Mouse (Mus musculus): ENCODE data around the gene Grxcr1.

The Grxcr1 gene

DNA sequence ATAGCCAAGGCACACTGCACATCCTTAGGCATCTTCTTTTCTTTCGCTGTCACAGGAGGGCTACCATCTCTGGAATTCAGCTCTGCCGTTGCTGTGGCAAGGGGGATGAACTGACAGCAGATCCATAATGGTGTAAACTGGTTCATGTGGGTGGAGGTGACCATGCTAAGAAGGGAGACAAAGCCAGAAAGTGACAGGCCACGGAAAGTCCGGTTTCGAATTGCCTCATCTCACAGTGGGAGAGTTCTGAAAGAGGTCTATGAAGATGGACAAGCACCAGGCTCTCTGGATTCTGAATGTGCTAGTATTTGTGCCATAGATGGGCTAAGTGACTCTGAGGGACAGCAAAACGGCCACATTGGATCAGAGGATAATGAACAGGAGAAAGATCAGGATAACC, at the start of gene Grxcr1:
Gene Grxcr1, plus strand, starts transcription at position 92 of the 400 bp plus-strand sequence.
- no peak for DNase-seq (ENCODE audit: low spot score in 2 of 2)

DNA sequence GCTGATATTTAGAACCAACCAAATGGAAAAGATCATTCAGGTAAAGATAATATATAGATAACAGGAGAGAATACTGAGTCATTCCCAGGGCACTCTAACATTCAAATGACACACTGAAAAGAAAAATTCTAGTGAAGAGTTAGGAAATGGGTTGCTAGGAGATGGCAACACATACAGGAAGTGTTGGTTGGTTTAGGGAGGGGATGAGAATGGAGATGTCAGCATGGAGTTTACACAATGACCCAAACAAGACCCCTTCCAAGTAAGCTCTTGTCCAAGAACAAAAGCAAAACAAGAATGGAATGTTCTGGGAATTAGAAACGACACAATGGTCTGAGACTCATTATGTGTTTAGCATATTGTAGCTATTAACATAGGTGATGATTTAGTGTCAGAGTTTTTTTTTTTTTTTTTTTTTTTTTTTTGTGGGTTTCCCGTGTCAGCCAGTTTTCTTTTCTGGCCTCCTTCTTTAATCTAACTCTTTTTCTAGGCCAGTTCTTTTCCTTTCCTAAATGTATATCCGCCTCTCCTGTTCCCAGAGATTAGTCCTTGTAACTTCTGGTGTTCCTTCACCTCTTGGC, 49.6 kb upstream of the Grxcr1 start:
- no peak for DNase-seq (ENCODE audit: low spot score in 2 of 2)

DNA sequence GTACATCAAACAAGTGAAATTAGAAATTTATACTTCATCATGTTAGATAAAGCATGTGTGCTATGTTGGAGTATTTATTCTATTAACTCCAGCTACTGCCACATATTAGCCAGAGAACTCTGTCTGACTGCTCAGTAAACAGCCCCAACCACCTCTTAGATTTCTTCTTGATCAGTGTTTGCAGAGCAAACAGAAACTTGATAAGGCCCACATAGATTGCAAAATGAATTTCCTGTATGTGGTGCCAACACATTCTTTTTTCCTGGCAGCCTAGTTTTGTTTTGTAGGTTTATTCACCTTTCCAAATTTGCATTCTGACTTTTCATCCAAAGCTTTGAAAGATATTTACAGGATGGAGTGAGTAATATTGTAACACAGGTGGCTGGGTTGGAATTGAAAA, 41.2 kb upstream of the Grxcr1 start:
- no peak for DNase-seq (ENCODE audit: low spot score in 2 of 2)

DNA sequence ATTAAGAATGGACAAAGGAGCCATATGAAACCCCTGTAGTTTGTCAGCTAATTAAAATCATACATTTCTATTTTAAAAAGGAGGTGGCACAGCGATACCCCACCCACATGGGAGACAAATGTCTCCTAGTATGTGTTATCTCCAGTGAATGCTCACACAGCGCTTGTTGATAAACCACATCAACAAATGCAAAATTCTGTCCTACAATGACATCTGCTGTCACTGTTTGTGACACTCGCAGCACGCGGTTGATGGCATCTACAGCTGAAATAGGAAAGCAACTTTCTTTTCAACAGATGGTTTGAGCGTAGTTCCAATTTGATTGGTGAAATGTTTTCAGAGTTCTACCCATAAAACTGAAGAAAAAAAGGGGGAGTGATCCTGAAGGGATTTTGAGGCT, 29.0 kb upstream of the Grxcr1 start:
- DNase-seq (ENCODE audit: low spot score in 2 of 2) = no peak

DNA sequence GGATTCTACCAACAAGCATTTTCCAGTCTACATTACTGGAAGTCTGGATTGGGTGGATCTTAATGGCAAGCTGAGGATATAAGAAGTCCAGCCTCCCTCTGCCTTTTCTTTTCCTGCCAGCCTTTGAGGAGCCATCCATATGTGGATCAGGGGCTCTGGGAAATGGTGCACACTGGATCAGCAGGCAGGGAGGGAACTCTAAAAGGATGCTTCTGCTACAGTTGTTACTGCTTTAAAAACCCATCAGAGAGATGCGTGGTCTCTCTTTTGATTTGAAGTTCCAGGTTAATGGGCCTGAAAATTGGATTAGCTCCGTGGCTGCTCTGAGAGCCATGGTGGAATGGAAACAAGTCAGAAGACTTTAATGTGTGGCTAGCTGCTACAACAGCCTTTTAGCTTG, 27.7 kb upstream of the Grxcr1 start:
- no peak for DNase-seq (ENCODE audit: low spot score in 2 of 2)

DNA sequence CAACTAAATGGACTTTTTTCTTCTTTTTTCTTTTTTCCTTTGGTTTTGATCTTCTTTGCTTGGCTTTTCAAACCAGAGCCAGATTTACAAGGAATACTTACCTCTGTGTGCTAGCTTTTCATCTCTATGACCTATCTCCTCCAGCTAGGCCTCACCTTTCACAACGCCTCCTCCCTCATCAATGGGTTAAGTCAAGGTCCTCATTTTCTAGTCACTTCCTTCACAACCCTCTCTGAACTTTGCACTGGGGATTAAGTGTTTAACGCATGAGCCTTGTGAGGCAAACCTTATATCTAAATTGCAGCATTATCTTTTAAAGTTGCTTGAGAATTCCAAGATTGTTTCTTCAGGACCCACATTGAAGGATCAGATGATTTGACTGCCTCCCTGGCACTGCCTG, 27.2 kb upstream of the Grxcr1 start:
- DNase-seq (ENCODE audit: low spot score in 2 of 2) = no peak

DNA sequence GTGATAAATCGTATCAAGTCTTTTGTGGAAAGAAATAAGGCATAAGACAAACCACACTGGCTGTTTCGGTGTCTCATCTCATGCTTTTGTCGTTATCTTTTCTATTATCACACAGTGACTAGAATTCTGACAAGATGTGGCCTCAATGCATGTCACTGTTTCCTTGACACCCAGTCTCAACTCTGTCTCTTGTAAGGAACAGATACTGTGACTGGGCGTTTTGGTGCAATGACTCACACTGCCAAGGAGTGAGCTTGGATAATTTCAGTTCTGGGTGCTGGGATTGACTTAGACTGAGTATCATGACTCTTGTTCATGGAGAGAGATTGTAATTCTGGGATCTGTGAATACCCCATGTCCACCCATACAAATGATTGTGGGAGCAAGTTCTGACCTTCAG, 24.6 kb upstream of the Grxcr1 start:
- DNase-seq (ENCODE audit: low spot score in 2 of 2) = no peak

DNA sequence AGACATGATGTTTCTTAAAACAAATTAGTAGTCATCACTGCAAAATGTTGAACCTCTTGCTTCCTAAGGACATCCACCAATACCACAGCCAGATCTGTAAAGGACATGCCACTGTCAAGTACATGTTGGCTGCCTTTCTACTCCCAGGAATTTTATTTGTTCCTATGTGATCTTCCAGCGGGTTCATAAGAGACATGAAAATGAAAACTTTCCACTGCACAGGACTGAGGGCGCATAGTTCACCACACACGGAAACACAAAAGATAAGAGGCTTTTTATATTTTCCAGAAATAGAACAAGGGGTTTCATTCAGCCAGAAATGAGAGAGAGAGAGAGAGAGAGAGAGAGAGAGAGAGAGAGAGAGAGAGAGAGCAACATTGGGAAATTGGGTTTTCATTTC, 20.1 kb upstream of the Grxcr1 start:
- DNase-seq (ENCODE audit: low spot score in 2 of 2) = no peak

DNA sequence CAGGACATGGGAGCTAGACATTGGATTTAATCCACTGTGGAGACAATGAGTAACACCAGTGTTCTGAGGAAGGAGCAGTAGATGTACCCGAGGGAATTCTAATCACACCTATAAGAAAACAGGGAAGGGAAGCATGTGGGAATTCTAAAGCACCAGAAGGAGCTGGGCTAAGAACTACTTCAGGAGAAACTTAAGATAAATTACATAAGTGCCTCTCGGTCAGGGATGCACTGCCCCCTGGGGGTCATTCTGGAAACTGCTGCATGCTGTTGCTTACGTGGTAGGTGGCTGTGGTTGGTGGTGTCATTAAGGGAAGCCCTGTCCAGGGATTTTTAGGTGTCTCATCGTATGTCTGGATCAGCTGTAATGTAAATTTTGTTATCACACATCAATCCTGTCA, 19.0 kb upstream of the Grxcr1 start:
- DNase-seq (ENCODE audit: low spot score in 2 of 2) = peak; percentile 84 to 88

DNA sequence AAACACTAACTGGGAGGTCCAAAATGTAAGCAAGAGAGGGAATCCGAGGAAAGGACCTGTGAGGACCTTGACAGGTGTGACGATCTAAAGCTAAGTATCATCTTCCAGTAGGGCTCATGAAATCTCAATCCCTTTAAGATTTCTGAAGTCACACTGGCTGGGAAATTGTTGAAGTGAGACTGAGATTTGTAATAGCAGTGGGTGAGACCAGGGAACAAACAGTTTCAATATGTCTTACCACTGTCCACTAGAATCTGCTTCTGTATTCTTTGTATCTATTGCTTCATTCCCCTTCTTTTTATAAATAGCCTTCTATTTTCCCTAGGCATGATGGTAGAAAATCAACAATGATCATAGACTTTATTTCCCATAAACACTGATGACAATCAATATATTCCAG, 10.8 kb upstream of the Grxcr1 start:
- no peak for DNase-seq (ENCODE audit: low spot score in 2 of 2)

DNA sequence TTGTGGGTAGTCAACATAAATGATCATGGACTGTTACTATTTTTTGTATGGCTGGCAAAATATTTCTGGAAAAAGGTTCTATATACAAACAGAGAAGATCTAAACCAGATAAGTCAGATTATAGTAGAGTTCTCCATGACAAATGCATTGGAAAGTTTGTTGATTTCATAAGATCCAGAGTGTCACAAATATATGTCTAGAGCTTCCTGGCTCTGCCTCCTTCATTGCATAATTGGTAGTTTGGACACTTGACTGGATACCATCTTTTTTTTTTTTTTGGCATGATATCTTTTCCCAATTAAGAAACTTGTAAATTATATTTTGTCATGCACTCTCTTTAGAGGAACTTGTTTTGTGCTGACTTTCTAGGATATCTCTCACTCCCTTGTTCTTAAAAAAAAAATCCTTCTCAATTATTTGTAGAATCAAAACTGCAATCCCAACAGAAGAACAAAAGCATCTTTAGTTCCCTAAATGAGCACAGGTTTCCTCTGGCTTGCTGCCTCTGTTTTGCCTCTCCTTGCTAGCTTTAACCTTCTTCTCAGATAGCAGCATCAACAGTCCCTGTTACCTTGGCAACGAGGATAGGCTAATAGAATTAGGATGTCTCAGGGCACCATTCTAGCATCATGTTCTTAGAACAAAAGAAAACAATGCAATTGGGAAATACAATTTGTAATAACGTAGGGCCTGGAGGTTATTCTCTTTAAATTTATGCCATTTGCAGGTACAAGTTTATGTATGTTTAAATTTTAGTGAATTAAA, 4.8 kb upstream of the Grxcr1 start:
- DNase-seq (ENCODE audit: low spot score in 2 of 2) = no peak

DNA sequence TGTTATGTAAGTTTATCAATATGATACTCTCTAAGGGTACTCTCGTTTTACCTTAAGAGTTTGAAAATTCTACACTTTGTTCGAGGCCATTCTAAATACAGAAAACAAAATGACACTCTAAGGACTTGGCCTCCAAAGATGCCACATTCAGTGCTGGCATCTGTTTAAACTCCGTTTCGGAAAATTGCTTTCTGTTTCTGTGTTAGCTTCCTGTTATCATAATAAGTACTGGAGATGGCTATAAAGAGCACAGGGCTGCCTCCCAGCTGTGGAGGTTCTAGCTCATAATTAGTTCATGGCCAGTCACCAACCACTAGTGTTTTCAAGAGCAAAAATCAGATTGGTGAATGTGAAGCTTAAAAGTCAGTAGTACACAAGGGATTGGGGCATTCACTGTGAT, 4.2 kb upstream of the Grxcr1 start:
- DNase-seq (ENCODE audit: low spot score in 2 of 2) = peak in 1 of 2 experiments; percentile 5

DNA sequence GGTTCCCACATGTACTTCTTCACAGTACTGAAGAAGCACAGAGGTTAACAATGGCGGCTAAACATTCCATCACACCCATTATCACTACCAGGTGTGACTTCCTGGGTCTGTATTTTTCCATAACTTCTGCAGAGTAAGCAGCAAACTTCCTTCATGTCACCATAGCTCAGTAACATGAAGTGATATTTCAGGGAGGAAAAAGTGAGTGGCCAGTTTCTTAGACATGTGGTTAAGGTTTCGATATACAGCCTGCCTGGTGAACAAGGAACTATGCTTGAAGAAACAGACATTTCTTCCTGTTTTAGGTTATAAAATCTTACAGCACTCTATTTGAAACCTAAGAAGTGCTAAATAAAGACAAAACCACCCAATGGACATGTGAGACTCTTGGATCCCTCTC, 1.7 kb downstream of the Grxcr1 start:
- DNase-seq (ENCODE audit: low spot score in 2 of 2) = no peak

DNA sequence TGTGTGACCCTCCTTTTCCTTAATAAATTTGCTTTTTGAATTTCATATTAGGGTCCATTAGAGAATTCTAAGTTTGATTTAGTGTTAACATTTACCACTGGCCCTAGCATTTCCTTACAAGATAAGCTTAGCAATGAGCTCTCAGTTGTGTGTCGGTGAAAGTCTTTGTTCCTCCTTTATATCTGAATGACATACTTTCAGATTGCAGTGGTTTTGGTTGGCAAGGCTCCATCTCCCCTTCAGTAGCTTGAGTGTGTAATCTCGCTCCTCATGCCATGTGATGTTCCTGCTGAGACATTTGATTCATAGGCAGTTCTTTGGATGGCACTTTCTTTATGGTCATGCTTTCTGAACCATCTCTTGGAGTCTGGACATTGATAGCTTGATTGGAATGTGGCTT, 7.4 kb downstream of the Grxcr1 start:
- no peak for DNase-seq (ENCODE audit: low spot score in 2 of 2)

DNA sequence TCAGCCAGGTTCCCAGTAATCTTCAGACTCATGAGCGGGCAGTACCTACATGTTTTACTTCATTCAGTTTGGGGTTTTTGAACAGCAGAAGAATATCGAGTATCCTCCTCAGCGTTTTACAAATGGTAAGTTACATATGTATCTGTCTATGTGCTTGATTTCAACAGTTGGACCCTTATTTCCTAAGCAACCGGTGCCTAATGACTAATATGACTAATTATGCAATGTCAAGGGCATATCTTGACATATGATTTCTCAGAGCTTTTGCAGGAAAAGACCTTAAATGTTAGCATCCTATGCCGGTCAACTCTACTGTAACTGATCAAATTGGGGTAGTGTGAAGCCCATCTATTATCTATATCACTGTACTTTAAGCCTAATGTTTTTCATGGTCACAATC, 11.7 kb downstream of the Grxcr1 start:
- no peak for DNase-seq (ENCODE audit: low spot score in 2 of 2)

DNA sequence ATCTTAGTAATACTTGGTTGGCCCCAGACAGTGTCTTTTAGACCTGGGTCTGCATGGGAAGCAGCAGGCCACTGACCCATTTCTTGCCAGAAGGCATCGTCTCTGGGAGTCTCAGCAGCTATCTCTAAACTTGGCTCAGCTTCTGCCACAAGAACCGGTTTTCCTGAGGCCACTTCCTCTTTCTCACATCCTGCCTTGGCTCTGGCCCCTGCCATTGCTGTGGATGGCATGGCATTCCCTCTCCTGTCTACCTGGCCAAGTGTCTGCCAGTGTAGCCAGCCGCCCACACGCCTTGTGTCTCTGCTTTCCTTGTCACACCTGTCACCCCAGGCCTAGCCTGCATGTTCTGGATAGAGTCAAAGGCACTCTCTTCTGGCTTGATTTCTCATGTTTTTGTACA, 17.1 kb downstream of the Grxcr1 start:
- DNase-seq (ENCODE audit: low spot score in 2 of 2) = no peak

DNA sequence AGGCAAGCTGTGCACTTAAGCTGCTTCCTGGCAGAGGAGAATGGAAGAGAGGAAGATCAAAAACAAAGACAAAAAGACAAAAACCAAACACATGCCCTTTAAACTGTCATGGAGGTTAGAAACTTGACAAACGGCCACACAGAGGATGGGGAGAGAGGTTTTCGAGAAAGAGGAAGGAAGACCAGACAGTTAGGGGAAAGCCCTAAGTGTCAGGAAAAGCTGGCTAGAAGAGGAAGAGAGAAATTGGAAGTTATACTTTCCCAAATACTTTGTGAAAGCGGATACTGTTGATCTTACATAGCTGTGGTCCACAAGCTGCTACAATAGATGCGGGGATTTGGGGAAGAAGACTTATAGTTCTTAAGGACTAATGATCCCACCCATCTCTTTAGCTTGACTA, 17.9 kb downstream of the Grxcr1 start:
- no peak for DNase-seq (ENCODE audit: low spot score in 2 of 2)

DNA sequence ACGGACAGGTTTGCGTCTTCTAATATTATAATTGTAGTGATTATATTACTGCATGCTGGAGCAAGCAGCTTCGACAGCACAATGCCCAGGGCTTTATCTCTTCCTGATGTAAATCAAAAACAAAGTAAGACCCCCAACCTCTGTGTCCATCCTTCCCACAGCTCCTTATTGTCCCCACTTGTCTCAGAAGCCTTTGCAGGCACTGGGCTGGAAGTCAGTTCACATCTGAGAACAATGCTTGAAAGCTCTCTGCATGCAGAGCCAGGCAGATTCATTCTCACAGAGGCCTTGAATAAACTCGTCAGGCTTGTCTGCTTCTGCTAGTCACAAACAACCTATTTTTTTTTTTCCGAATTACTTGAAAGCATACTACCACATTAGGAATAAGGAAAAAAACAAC, 19.5 kb downstream of the Grxcr1 start:
- no peak for DNase-seq (ENCODE audit: low spot score in 2 of 2)

DNA sequence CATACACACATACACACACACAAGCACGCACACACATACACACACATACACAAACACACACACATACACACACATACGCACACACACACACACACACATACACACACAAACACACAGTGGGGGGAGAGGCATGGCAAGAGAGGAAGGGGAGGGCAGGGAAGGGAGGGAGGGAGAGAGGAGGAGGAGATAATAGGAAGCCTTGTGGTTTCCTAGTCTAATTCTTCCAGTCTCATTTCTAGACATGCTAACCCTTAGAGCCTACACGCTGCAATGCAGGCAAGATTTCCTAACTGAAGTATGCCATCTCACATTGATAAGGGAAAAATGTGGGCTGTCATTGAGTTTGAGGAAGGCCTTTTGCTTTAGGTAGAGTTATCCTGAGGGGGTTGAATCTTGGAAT, 25.9 kb downstream of the Grxcr1 start:
- DNase-seq (ENCODE audit: low spot score in 2 of 2) = no peak

DNA sequence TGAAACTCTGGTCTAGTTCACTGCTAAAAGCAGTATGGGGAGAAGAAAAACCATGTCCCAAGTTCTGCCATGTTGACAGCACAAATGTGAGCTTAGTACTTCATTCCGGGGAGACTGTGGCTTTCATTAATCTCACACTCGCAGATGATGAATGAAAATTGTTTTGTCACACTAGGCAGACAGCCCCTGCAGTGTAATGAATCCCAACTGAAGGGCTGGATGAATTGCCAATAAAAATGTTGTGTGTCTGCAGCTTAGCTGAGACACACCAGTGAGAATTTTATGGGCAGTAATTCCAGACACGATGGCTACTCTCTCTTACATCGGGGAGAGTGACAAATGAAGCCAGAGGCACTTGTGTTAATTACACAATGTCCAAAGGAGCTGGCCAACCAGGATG, 37.1 kb downstream of the Grxcr1 start:
- no peak for DNase-seq (ENCODE audit: low spot score in 2 of 2)

DNA sequence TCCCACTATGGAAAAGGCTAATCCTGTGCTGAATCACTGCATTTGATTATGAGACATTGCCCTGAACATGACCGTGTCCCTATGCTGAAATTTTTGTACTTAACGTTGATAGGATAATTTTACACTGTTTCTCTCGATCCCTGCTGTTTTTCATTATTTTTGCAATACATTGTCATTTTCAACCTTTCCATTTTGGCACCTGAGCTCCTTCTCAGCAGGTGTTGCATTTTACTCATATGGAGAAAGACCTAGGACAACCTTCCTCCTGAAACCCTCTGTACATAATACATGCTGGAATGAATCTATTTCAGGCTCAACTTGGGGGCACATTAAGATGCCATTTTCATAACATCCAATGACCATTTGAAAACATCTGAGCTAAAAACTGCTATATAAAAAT, 38.7 kb downstream of the Grxcr1 start:
- DNase-seq (ENCODE audit: low spot score in 2 of 2) = no peak

DNA sequence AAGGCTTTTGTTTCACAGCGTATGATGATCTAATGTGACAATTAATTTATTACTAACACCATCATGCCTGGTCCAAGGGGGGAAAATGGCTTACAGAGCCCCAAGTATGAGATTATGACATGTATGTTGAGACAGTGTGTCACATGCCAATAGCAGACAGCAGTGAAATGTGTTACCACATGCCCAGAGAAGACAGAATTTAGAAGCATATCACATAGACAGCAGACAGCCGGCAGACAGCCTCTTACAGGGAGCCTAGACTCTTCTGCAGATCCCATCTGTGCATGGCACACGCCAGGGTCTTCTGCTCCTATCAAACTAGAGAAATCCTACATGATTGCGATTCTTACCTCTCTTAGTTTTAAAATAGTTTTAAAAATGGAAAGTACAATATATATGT, 40.2 kb downstream of the Grxcr1 start:
- no peak for DNase-seq (ENCODE audit: low spot score in 2 of 2)

DNA sequence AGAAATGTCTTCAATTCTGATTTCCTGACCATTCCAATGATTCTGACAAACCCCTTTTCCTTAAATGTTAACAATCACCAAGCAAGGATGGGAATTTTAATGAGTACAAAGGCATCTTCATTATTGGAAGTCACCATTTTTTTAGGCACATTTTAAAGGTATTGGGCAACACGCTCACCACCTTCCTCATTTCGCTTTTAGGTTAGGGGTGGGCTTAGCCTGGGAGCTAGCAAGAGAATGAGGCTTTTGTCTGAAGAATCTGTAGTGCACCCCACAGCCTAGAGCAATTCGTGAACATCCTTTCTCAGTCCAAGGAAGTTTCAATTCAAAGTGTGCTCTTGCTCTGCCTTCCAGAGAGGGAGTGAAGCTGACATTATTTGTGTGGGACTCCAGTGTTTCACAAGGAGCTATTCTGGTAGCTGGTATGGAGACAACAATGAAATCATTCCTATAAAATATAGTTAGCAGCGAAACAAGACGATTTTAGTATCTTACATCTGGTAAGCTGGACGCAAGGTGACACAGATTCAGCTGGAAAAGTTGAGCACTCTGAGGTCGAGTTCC, 55.0 kb downstream of the Grxcr1 start:
- DNase-seq (ENCODE audit: low spot score in 2 of 2) = no peak

DNA sequence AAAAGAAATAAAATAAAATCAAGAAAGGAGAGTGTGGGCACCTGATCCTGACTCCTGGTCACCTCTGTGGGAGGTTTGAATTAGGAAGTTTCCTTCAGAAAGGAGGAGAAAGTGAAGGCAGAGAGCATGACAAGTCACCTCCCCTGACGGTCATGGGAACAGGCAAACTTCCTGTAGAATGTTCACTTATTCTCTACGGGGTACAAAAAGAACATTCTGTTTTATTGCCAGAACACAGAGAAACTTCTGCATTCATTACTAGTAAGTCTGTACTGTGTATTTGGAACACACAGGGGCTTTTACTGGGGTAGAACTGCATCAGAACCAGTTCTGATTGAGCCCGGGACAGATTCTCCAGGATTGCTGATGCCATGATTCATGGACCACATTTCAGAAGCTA, 55.5 kb downstream of the Grxcr1 start:
- no peak for DNase-seq (ENCODE audit: low spot score in 2 of 2)
